Mouse (Mus musculus) lung, embryonic 14.5 days (tissue): Measurements from ENCODE around the gene Gapt. TPM values are rescaled to one million over a fixed set of nuclear protein-coding genes. Genes with fewer than 3 reads are reported as not detected.

ENCODE experiments used
- ATAC-seq: fragments of 200-750 bp; cut with Nextera tagmentation; 2 replicates; pipeline ENCODE4 v1.8.0; 2017; ENCODE audit warnings: mild to moderate bottlenecking, moderate TSS enrichment, moderate library complexity; ENCODE audit not compliant: insufficient read depth
- DNase-seq: peaks from one replicate; pipeline ENCODE4 v3.0.0-alpha.2; 2015
- H3K27ac ChIP-seq: fragments of 300-500 bp; sonication (generic); 2 replicates; pipeline ENCODE4 v1.5.1; 2014; ENCODE audit warnings: low read depth, mild to moderate bottlenecking, moderate library complexity
- H3K27me3 ChIP-seq: fragments of 300-500 bp; sonication (generic); 2 replicates; pipeline ENCODE4 v1.6.1; 2014; ENCODE audit warnings: low read length, control low read depth; ENCODE audit not compliant: insufficient read depth
- H3K36me3 ChIP-seq: fragments of 300-500 bp; sonication (generic); 2 replicates; pipeline ENCODE4 v1.6.1; 2014; ENCODE audit warnings: control low read depth; ENCODE audit not compliant: insufficient read depth
- H3K4me1 ChIP-seq: fragments of 300-500 bp; sonication (generic); 2 replicates; pipeline ENCODE4 v1.6.1; 2014; ENCODE audit warnings: antibody characterized with exemption, control low read depth; ENCODE audit not compliant: insufficient read depth
- H3K4me2 ChIP-seq: fragments of 300-500 bp; sonication (generic); 2 replicates; pipeline ENCODE4 v1.6.1; 2014; ENCODE audit warnings: mild to moderate bottlenecking
- H3K4me3 ChIP-seq: fragments of 300-500 bp; sonication (generic); 2 replicates; pipeline ENCODE4 v1.5.1; 2014; ENCODE audit warnings: low read depth, low read length
- H3K9ac ChIP-seq: fragments of 300-500 bp; sonication (generic); 2 replicates; pipeline ENCODE4 v1.6.1; 2014
- H3K9me3 ChIP-seq: fragments of 300-500 bp; sonication (generic); 2 replicates; pipeline ENCODE4 v1.6.1; 2016; ENCODE audit warnings: low read depth, low read length, control low read depth
- CTCF ChIP-seq: IDR thresholded peaks from 2 replicates; pipeline ENCODE4 v1.5.1; 2016; ENCODE audit warnings: antibody characterized with exemption, low read depth
- WGBS: fragments of 180-500 bp; shearing (Covaris S2); extraction: QIAGEN DNeasy Blood & Tissue Kit; methylation state at CpG from one replicate; pipeline ENCODE4 v1.1.7; 2014; 5-methylcytosine and 5-hydroxymethylcytosine counted together
- polyA plus RNA-seq: library from polyadenylated mRNA; unstranded; fragments of >200 nt; fragmentation: Nextera tagmentation; extraction: Ambion mirVana; gene quantifications from 2 replicates; pipeline ENCODE4 v1.2.1, GENCODE M21; 2014

The Gapt gene
- polyA plus RNA-seq, 1 experiment from 2014 or later = 0.53 TPM

GRCm38 (mm10) chr13:110351051-110351450 lies 5.9 kb downstream of the Gapt start:
- DNase-seq = no peak
- H3K4me2 ChIP-seq = no peak overlapping the region
- no peak for ATAC-seq
- H3K9me3 ChIP-seq = no peaks in the 10 kb centered on the region
- WGBS = 79% methylated on average over 6 of the region's 6 CpGs
- no peak overlapping the region for H3K4me3 ChIP-seq
- no peak overlapping the region for H3K9ac ChIP-seq
- no peak for TF ChIP-seq CTCF
- H3K36me3 ChIP-seq = no peaks in the 10 kb centered on the region
- H3K27ac ChIP-seq = no peak overlapping the region
- no peaks in the 10 kb centered on the region for H3K27me3 ChIP-seq
- no peaks in the 10 kb centered on the region for H3K4me1 ChIP-seq

GRCm38 (mm10) chr13:110346707-110347106 lies 10.3 kb downstream of the Gapt start:
- H3K4me3 ChIP-seq = no peak overlapping the region
- H3K9me3 ChIP-seq = no peaks in the 10 kb centered on the region
- DNase-seq (peak; percentile 26), ATAC-seq (no peak)
- 43% methylated on average over 7 of the region's 7 CpGs for WGBS
- H3K27me3 ChIP-seq = no peaks in the 10 kb centered on the region
- no peak overlapping the region for H3K4me2 ChIP-seq
- no peaks in the 10 kb centered on the region for H3K36me3 ChIP-seq
- no peak overlapping the region for H3K9ac ChIP-seq
- H3K4me1 ChIP-seq = no peaks in the 10 kb centered on the region
- TF ChIP-seq CTCF = no peak
- no peak overlapping the region for H3K27ac ChIP-seq

- DNase-seq (no peak), ATAC-seq (no peak)
- Histone ChIP-seq H3K9ac (no peak overlapping the region), H3K36me3 (no peaks in the 10 kb centered on the region), H3K4me2 (no peak overlapping the region), H3K27ac (no peak overlapping the region), H3K4me3 (no peak overlapping the region), H3K27me3 (no peaks in the 10 kb centered on the region), H3K9me3 (no peaks in the 10 kb centered on the region), H3K4me1 (no peaks in the 10 kb centered on the region)
- WGBS = 88% methylated on average over 6 of the region's 6 CpGs
- TF ChIP-seq CTCF = no peak
Observed at GRCm38 (mm10) chr13:110342602-110343001, 14.4 kb downstream of the Gapt start.

GRCm38 (mm10) chr13:110332958-110333597 lies 23.9 kb downstream of the Gapt start:
- Histone ChIP-seq H3K9ac (no peak overlapping the region), H3K27me3 (no peaks in the 10 kb centered on the region), H3K36me3 (no peaks in the 10 kb centered on the region), H3K9me3 (no peaks in the 10 kb centered on the region), H3K4me1 (no peaks in the 10 kb centered on the region), H3K27ac (no peak overlapping the region), H3K4me2 (no peak overlapping the region), H3K4me3 (no peak overlapping the region)
- DNase-seq (no peak), ATAC-seq (no peak)
- no peak for TF ChIP-seq CTCF
- WGBS = 85% methylated on average over 14 of the region's 14 CpGs

DNA sequence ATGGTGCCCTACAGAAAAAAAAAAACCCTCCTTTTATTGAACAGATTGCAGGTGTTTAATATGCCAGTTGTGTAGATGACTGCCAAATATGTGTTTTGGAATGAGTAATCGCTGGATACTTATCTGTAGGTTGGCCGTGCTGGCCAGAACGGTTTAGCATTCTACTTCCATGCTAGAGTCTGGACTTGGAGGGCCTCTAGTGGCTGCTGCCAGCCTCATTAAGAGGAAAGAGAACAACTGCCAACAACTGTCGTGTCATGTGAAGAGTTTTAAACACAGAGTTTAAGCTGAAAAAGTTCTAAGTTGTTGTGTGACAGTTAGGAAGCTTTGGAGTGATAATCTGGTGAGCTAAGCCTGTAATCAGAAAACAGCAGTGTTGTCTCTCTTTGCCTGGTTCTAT lies 38.3 kb downstream of the Gapt start:
- no peaks in the 10 kb centered on the region for H3K4me1 ChIP-seq
- 30% methylated on average over 4 of the region's 4 CpGs for WGBS
- no peaks in the 10 kb centered on the region for H3K27me3 ChIP-seq
- H3K9ac ChIP-seq = no peak overlapping the region
- H3K4me3 ChIP-seq = no peak overlapping the region
- no peak overlapping the region for H3K4me2 ChIP-seq
- no peaks in the 10 kb centered on the region for H3K9me3 ChIP-seq
- no peak overlapping the region for H3K27ac ChIP-seq
- no peak for ATAC-seq
- no peaks in the 10 kb centered on the region for H3K36me3 ChIP-seq
- TF ChIP-seq CTCF = peak; percentile 46
- DNase-seq = peak; percentile 53

DNA sequence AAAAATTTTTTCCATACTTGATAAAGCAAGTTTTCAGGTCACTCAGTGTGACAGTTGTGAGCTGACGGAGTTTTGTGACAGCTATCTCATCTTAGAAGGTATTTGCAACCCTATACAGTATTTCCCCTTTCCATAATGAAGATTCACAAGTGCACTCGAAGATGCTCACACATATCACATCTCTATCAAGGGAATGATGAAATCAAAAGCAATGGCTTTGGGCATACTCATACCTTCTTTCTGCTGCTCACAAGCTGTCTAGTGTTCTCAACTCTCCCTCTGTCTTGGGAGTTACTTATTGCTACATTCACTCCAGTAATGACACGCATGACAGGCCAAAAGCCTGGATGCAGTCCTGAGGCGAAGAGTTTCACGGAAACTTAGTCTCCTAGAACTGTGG lies 49.8 kb downstream of the Gapt start:
- no peaks in the 10 kb centered on the region for H3K9me3 ChIP-seq

More for the DNA sequence above, 49.8 kb downstream of the Gapt start:
- Histone ChIP-seq H3K27ac (no peak overlapping the region), H3K9ac (no peak overlapping the region), H3K36me3 (no peaks in the 10 kb centered on the region), H3K27me3 (no peaks in the 10 kb centered on the region), H3K4me1 (no peaks in the 10 kb centered on the region), H3K4me3 (no peak overlapping the region), H3K4me2 (no peak overlapping the region)
- TF ChIP-seq CTCF = no peak
- DNase-seq (no peak), ATAC-seq (no peak)
- 81% methylated on average over 5 of the region's 5 CpGs for WGBS

Other genes with a start within 250 kb of the Gapt start
- 1.7 TPM in 2 replicates for gene Rab3c, start 76.2 kb downstream of the Gapt start, polyA plus RNA-seq
- 265 and 268 TPM in 2 replicates for gene Plk2, start 37.8 kb upstream of the Gapt start, polyA plus RNA-seq